8 mouse cellular contexts compared by ENCODE assay signal in genomic region chr15:98762670-98763529, GRCm38 (mm10). TPM values are rescaled to one million over a fixed set of nuclear protein-coding genes. Genes with fewer than 3 reads are reported as not detected.
A peak's percentile ranks its signal among the peaks of the same experiment; 100 is the strongest.
DNase-seq lines count a peak whose midpoint lies in the region; ATAC-seq lines count a peak whose summit lies in the region.

Gene Arf3 (minus strand): TSS chr15:98763214.

- H3K4me3 ChIP-seq in intestine, embryonic 14.5 days (ENCODE audit: low read depth, low read length), result peak within 1 kb of the TSS; percentile 91

- H3K9me3 ChIP-seq in intestine, embryonic 14.5 days (ENCODE audit: control insufficient read depth, low read length), result no peaks in the 10 kb centered on the region

- peak; percentile 94 for ATAC-seq in intestine, embryonic 14.5 days (replicated peaks; ENCODE audit: low FRiP score, low TSS enrichment, low read depth)

- peak; percentile 97 to 99 for DNase-seq in adrenal gland, adult (ENCODE audit: inconsistent age in 2 of 2, low spot score in 1 of 2)
- DNase-seq in embryo, embryonic 10.5 days (ENCODE audit: low spot score), result peak; percentile 97
- DNase-seq in gastrocnemius, postnatal 25 days, result peak; percentile 94
- DNase-seq in intestine, embryonic 14.5 days (ENCODE audit: low spot score), result peak; percentile 97
- peak; percentile 96 to 98 for DNase-seq in left cerebral cortex, postnatal 14 days (ENCODE audit: low spot score in 2 of 2)
- peak; percentile 97 for DNase-seq in mesoderm, embryonic 11.5 days (ENCODE audit: low read depth, low spot score)
- peak; percentile 95 to 96 for DNase-seq in right cerebral cortex, postnatal 36 days (ENCODE audit: low spot score in 2 of 2)
- peak; percentile 93 for DNase-seq in yolk sac, embryonic 10.5 days (ENCODE audit: low spot score)

- under 1% methylated on average over 63 of the region's 76 CpGs for WGBS in intestine, embryonic 14.5 days

- peaks cover 19% of the 10 kb centered on the region for H3K36me3 ChIP-seq in intestine, embryonic 14.5 days (ENCODE audit: control insufficient read depth, insufficient read depth, low read length)

- intact Hi-C loops in left cerebral cortex, postnatal 14 days (cut with DNase I), result no loop called here

- H3K4me1 ChIP-seq in intestine, embryonic 14.5 days (replicated peaks; ENCODE audit: control insufficient read depth, insufficient read depth, low read length), result peaks cover 10% of the 10 kb centered on the region; the same call in 1 of the 2 replicates

- H3K27me3 ChIP-seq in intestine, embryonic 14.5 days (replicated peaks; ENCODE audit: control insufficient read depth, insufficient read depth, low read length), result peaks cover 6% of the 10 kb centered on the region; the same call in 1 of the 2 replicates

- peak within 1 kb of the TSS; percentile 85 for H3K9ac ChIP-seq in intestine, embryonic 14.5 days (ENCODE audit: low read length)

- H3K27ac ChIP-seq in intestine, embryonic 14.5 days (ENCODE audit: low read depth), result peak within 1 kb of the TSS; percentile 67

- H3K4me2 ChIP-seq in intestine, embryonic 14.5 days (ENCODE audit: low read length), result peak within 1 kb of the TSS; percentile 76

RNA-seq across cellular contexts. Expression of gene Arf3, which starts in this region (rescaled TPM):
- total RNA-seq in gastrocnemius, postnatal 25 days (2021), result 10 to 100 TPM in 1 of 2 experiments, 1 to 10 TPM in 1; 8.3 to 10.4 TPM
- 34.6 and 37.1 TPM in 2 replicates for polyA plus RNA-seq in intestine, embryonic 14.5 days (2014; fragmentation: Nextera tagmentation; extraction: Ambion mirVana)
- total RNA-seq in left cerebral cortex, postnatal 14 days (2021), result 100 to 1,000 TPM; 729 to 796 TPM

Comparison
In these comparisons a context has a peak if more than half of its experiments do, and no peak if none do; other contexts are left out.
1. Peak in every context shown above with its lines: DNase-seq, ATAC-seq, H3K4me3 ChIP-seq and H3K27ac ChIP-seq.
2. RNA of gene Arf3 (total RNA-seq): 729 to 796 TPM in left cerebral cortex, postnatal 14 days; 8.3 to 10.4 TPM in gastrocnemius, postnatal 25 days; every median in the first group is over 10 times any median in the second.